ENCODE assay signal across 8 mouse cellular contexts in genomic region chr10:62979667-62980038, GRCm38 (mm10). TPM values are rescaled to one million over a fixed set of nuclear protein-coding genes. Genes with fewer than 3 reads are reported as not detected.
A peak's percentile ranks its signal among the peaks of the same experiment; 100 is the strongest.
DNase-seq lines count a peak whose midpoint lies in the region; ATAC-seq and TF ChIP-seq lines count a peak whose summit lies in the region.

No protein-coding gene starts in this region.

- H3K4me3 ChIP-seq in heart, embryonic 13.5 days = peak overlapping the region; percentile 94
- H3K4me3 ChIP-seq in E14TG2a.4 (replicated peaks; ENCODE audit: low read length) = peak overlapping the region; percentile 95
- H3K4me3 ChIP-seq in forebrain, embryonic 16.5 days (replicated peaks; ENCODE audit: low read length) = peak overlapping the region; percentile 85
- peak overlapping the region; percentile 89 for H3K4me3 ChIP-seq in liver, embryonic 16.5 days (ENCODE audit: low read depth, low read length)

- WGBS in heart, embryonic 13.5 days = 12% methylated on average over 10 of the region's 10 CpGs
- 7% methylated on average over 10 of the region's 10 CpGs for WGBS in forebrain, embryonic 16.5 days
- WGBS in liver, embryonic 16.5 days (ENCODE audit: insufficient replicate concordance) = 17% methylated on average over 10 of the region's 10 CpGs

- H3K9ac ChIP-seq in heart, embryonic 13.5 days = peak overlapping the region; percentile 92
- peak overlapping the region; percentile 98 for H3K9ac ChIP-seq in forebrain, embryonic 16.5 days (replicated peaks; ENCODE audit: low read depth, low read length)
- no peak overlapping the region for H3K9ac ChIP-seq in liver, embryonic 16.5 days (ENCODE audit: low read depth, low read length)

- ATAC-seq in heart, embryonic 13.5 days (ENCODE audit: extremely low read depth, insufficient number of reproducible peaks, low FRiP score, low TSS enrichment) = no peak
- ATAC-seq in forebrain, embryonic 16.5 days = no peak
- ATAC-seq in liver, embryonic 16.5 days (ENCODE audit: low read depth) = no peak

- no peak overlapping the region for H3K27ac ChIP-seq in heart, embryonic 13.5 days (replicated peaks)
- peak overlapping the region; percentile 69 for H3K27ac ChIP-seq in forebrain, embryonic 16.5 days (ENCODE audit: low read length)
- H3K27ac ChIP-seq in liver, embryonic 16.5 days (ENCODE audit: low read length) = no peak overlapping the region

- H3K9me3 ChIP-seq in heart, embryonic 13.5 days = no peaks in the 10 kb centered on the region
- H3K9me3 ChIP-seq in E14TG2a.4 (ENCODE audit: low read length) = no peaks in the 10 kb centered on the region
- no peaks in the 10 kb centered on the region for H3K9me3 ChIP-seq in forebrain, embryonic 16.5 days (ENCODE audit: control insufficient read depth, low read length)
- H3K9me3 ChIP-seq in liver, embryonic 16.5 days (replicated peaks; ENCODE audit: control insufficient read depth, low read length) = no peaks in the 10 kb centered on the region

- H3K4me1 ChIP-seq in heart, embryonic 13.5 days = peaks cover 20% of the 10 kb centered on the region
- H3K4me1 ChIP-seq in E14TG2a.4 (replicated peaks; ENCODE audit: low read depth, low read length) = peaks cover 38% of the 10 kb centered on the region
- H3K4me1 ChIP-seq in forebrain, embryonic 16.5 days (replicated peaks; ENCODE audit: control insufficient read depth, insufficient read depth, low read length) = peaks cover 12% of the 10 kb centered on the region
- peaks cover 11% of the 10 kb centered on the region for H3K4me1 ChIP-seq in liver, embryonic 16.5 days (ENCODE audit: control insufficient read depth, low read depth, low read length)

- peak overlapping the region; percentile 77 for H3K4me2 ChIP-seq in heart, embryonic 13.5 days
- peak overlapping the region; percentile 71 for H3K4me2 ChIP-seq in forebrain, embryonic 16.5 days (ENCODE audit: low read length)
- peak overlapping the region; percentile 94 for H3K4me2 ChIP-seq in liver, embryonic 16.5 days (ENCODE audit: low read depth, low read length)

- H3K27me3 ChIP-seq in heart, embryonic 13.5 days (replicated peaks) = no peaks in the 10 kb centered on the region
- H3K27me3 ChIP-seq in E14TG2a.4 (ENCODE audit: insufficient read depth, low read length) = peaks cover 7% of the 10 kb centered on the region
- no peaks in the 10 kb centered on the region for H3K27me3 ChIP-seq in forebrain, embryonic 16.5 days (replicated peaks; ENCODE audit: control insufficient read depth, insufficient read depth, low read length)
- no peaks in the 10 kb centered on the region; the same call in 1 of the 2 replicates for H3K27me3 ChIP-seq in liver, embryonic 16.5 days (ENCODE audit: control insufficient read depth, insufficient read depth, low read depth, low read length)

- DNase-seq in heart, adult 9 months (ENCODE audit: low spot score in 2 of 2) = no peak
- no peak for DNase-seq in left cerebral cortex, adult 11 months (ENCODE audit: low spot score)
- DNase-seq in thymus, postnatal 14 days = no peak
- no peak for DNase-seq in frontal cortex, postnatal 10 days (ENCODE audit: low spot score in 2 of 2)

- no peak for TF ChIP-seq CTCF in E14TG2a.4 (conservative IDR thresholded peaks at IDR 0.05; ENCODE audit: low read length)

- H3K36me3 ChIP-seq in heart, embryonic 13.5 days = peaks cover 33% of the 10 kb centered on the region
- peaks cover 29% of the 10 kb centered on the region for H3K36me3 ChIP-seq in E14TG2a.4 (ENCODE audit: insufficient read depth, low read length)
- H3K36me3 ChIP-seq in forebrain, embryonic 16.5 days (ENCODE audit: control insufficient read depth, insufficient read depth) = peaks cover 4% of the 10 kb centered on the region; the same call in 1 of the 2 replicates
- peaks cover 5% of the 10 kb centered on the region; the same call in 1 of the 2 replicates for H3K36me3 ChIP-seq in liver, embryonic 16.5 days (ENCODE audit: control insufficient read depth, insufficient read depth)

RNA-seq across cellular contexts. Expression of gene Rufy2, which starts 0.4 kb away (rescaled TPM):
- 11.1 and 14.5 TPM in 2 replicates for polyA plus RNA-seq in heart, embryonic 13.5 days (2015; fragmentation: Nextera tagmentation; extraction: Ambion mirVana)
- 60.5 and 73.0 TPM in 2 replicates for polyA plus RNA-seq in forebrain, embryonic 16.5 days (2015; fragmentation: Nextera tagmentation; extraction: Ambion mirVana)
- polyA plus RNA-seq in liver, embryonic 16.5 days (2015; fragmentation: Nextera tagmentation; extraction: Ambion mirVana) = 2.0 and 2.6 TPM in 2 replicates

RNA-seq across cellular contexts. Expression of gene Dna2, which starts 32.8 kb away (rescaled TPM):
- 15.4 and 16.2 TPM in 2 replicates for polyA plus RNA-seq in heart, embryonic 13.5 days (2015; fragmentation: Nextera tagmentation; extraction: Ambion mirVana)
- 6.6 and 8.8 TPM in 2 replicates for polyA plus RNA-seq in forebrain, embryonic 16.5 days (2015; fragmentation: Nextera tagmentation; extraction: Ambion mirVana)
- polyA plus RNA-seq in liver, embryonic 16.5 days (2015; fragmentation: Nextera tagmentation; extraction: Ambion mirVana) = 20.3 and 21.1 TPM in 2 replicates

RNA-seq across cellular contexts. Expression of gene Hnrnph3, which starts 44.4 kb away (rescaled TPM):
- 60.1 and 69.6 TPM in 2 replicates for polyA plus RNA-seq in heart, embryonic 13.5 days (2015; fragmentation: Nextera tagmentation; extraction: Ambion mirVana)
- 196 and 205 TPM in 2 replicates for polyA plus RNA-seq in forebrain, embryonic 16.5 days (2015; fragmentation: Nextera tagmentation; extraction: Ambion mirVana)
- polyA plus RNA-seq in liver, embryonic 16.5 days (2015; fragmentation: Nextera tagmentation; extraction: Ambion mirVana) = 22.2 and 24.3 TPM in 2 replicates

RNA-seq across cellular contexts. Expression of gene Pbld2, which starts 44.5 kb away (rescaled TPM):
- polyA plus RNA-seq in heart, embryonic 13.5 days (2015; fragmentation: Nextera tagmentation; extraction: Ambion mirVana) = 0.55 and 0.60 TPM in 2 replicates
- 1.3 and 1.7 TPM in 2 replicates for polyA plus RNA-seq in forebrain, embryonic 16.5 days (2015; fragmentation: Nextera tagmentation; extraction: Ambion mirVana)
- 5.3 and 6.4 TPM in 2 replicates for polyA plus RNA-seq in liver, embryonic 16.5 days (2015; fragmentation: Nextera tagmentation; extraction: Ambion mirVana)

RNA-seq across cellular contexts. Expression of gene Slc25a16, which starts 59.2 kb away (rescaled TPM):
- 11.5 and 11.7 TPM in 2 replicates for polyA plus RNA-seq in heart, embryonic 13.5 days (2015; fragmentation: Nextera tagmentation; extraction: Ambion mirVana)
- polyA plus RNA-seq in forebrain, embryonic 16.5 days (2015; fragmentation: Nextera tagmentation; extraction: Ambion mirVana) = 18.0 and 18.7 TPM in 2 replicates
- 7.5 and 8.5 TPM in 2 replicates for polyA plus RNA-seq in liver, embryonic 16.5 days (2015; fragmentation: Nextera tagmentation; extraction: Ambion mirVana)
